Mouse (Mus musculus) heart, embryonic 15.5 days (tissue): ENCODE data around the gene Slc5a12. TPM values are rescaled to one million over a fixed set of nuclear protein-coding genes. Genes with fewer than 3 reads are reported as not detected.

Experiments used
- polyA plus RNA-seq: library from polyadenylated mRNA; unstranded; fragments of >200 nt; fragmentation: Nextera tagmentation; extraction: Ambion mirVana; gene quantifications from 2 replicates; pipeline ENCODE4 v1.2.1, GENCODE M21; 2015

Slc5a12 gene
- polyA plus RNA-seq, 1 experiment from 2014 or later, result not detected

Other genes starting within 250 kb of the Slc5a12 start
- 14.5 and 19.5 TPM in 2 replicates for gene Fibin, start 234.1 kb upstream of the Slc5a12 start, polyA plus RNA-seq
- 0.05 TPM in 2 replicates for gene Muc15, start 124.0 kb downstream of the Slc5a12 start, polyA plus RNA-seq